Comparison of ENCODE assay signal across 28 mouse cellular contexts in the genomic region with DNA sequence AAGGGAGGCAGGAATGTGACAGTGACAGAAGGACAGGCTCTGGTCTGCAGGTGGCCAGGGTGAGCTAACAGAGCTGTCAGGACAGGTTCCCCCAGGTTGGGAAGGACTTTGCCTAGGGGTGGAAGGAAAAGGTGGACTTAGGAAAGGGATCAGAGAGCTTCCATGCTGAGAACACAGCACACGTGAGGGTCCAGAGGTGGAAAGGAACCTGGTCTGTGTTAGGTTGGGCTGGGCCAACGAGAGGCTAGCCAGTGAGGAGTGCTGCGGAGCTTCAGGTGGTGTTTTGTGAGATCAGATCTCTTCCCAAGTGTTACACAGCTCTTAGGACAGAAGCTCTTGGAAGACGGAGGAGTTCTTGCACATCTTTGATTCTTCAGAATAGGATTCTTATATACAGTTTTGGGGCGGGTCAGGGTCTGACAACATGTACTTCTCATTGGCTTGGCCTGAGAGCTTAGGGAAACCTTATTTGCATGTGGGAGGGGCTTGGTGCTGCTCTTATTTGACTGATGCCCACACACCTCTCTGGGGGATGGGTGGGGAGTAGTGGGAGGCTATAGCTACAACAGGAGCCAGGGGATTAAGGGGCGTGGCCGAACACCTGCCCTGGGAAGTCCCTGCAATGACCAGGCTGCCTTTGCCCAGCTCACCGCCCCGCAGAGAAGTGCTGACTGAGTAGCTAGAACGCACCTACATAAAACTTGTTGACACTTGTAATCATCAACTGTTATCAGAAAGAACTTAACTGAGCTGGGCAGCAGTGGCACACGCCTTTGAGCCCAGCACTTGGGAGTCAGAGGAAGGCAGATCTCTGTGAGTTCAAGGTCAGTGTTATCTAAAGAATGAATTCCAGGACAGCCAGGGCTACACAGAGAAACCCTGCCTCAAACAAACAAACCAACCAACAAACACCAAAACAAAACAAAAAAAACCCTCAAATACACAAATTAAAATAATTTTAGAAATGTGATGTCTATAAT. TPM values are rescaled to one million over a fixed set of nuclear protein-coding genes. Genes with fewer than 3 reads are reported as not detected.
DNase-seq lines count a peak whose midpoint lies in the region; ATAC-seq lines count a peak whose summit lies in the region.
"Had no signal": no experiment of that assay in that cellular context is flagged by ENCODE, and none has a peak within 500 bp of the region (broad histone marks: within the 10 kb centered on the region; RNA-seq: fewer than 3 reads in every experiment).

No protein-coding gene starts in this region.

- DNase-seq in heart, adult 8-10 months (ENCODE audit: low spot score) = no peak
- DNase-seq in liver, embryonic 13.5 days = no peak
- DNase-seq in embryo, embryonic 9.5 days (ENCODE audit: extremely low spot score) = no peak
- DNase-seq in cerebellum, postnatal 4 days (ENCODE audit: low spot score in 2 of 2) = no peak
- DNase-seq: adrenal gland, postnatal 10 days; cerebellum, adult 9-11 months; gastrocnemius, postnatal 36 days; kidney, adult 8-10 months; kidney, postnatal 4 days; right cerebral cortex, adult 18-20 months had no signal

- H3K27ac ChIP-seq in heart, embryonic 12.5 days (ENCODE audit: poor library complexity, severe bottlenecking) = peak overlapping the region; percentile 28
- H3K27ac ChIP-seq in liver, embryonic 13.5 days = no peak overlapping the region
- no peak overlapping the region for H3K27ac ChIP-seq in liver, embryonic 12.5 days
- no peak overlapping the region for H3K27ac ChIP-seq in intestine, embryonic 16.5 days (ENCODE audit: low read length)
- H3K27ac ChIP-seq: embryonic facial prominence, embryonic 13.5 days; hindbrain, embryonic 10.5 days; hindbrain, postnatal 0 days; liver, embryonic 15.5 days; macrophage had no signal

- ATAC-seq in heart, embryonic 12.5 days (ENCODE audit: insufficient number of reproducible peaks, low FRiP score) = 0 out of 2 replicates have a peak, but pooled peaks have one; percentile 42
- ATAC-seq in liver, embryonic 13.5 days (ENCODE audit: low read depth) = 0 out of 2 replicates have a peak, but pooled peaks have one; percentile 12
- ATAC-seq in liver, embryonic 12.5 days = no peak
- peak; percentile 77 for ATAC-seq in intestine, embryonic 16.5 days
- ATAC-seq: activated CD4-positive, CD25-positive, alpha-beta regulatory T cell, adult 4 months; forebrain, embryonic 16.5 days; hindbrain, postnatal 0 days had no signal

- H3K4me1 ChIP-seq in heart, embryonic 12.5 days (replicated peaks) = peaks cover 21% of the 10 kb centered on the region; the same call in 1 of the 2 replicates
- H3K4me1 ChIP-seq in liver, embryonic 13.5 days (replicated peaks) = peaks cover 7% of the 10 kb centered on the region
- H3K4me1 ChIP-seq in liver, embryonic 12.5 days = peaks cover 12% of the 10 kb centered on the region
- H3K4me1 ChIP-seq in intestine, embryonic 16.5 days (ENCODE audit: control insufficient read depth, insufficient read depth, low read length) = no peaks in the 10 kb centered on the region
- H3K4me1 ChIP-seq: embryonic facial prominence, embryonic 13.5 days had no signal

- H3K9me3 ChIP-seq in heart, embryonic 12.5 days (replicated peaks) = no peaks in the 10 kb centered on the region
- no peaks in the 10 kb centered on the region for H3K9me3 ChIP-seq in liver, embryonic 13.5 days (replicated peaks)
- no peaks in the 10 kb centered on the region for H3K9me3 ChIP-seq in liver, embryonic 12.5 days (replicated peaks)
- H3K9me3 ChIP-seq in intestine, embryonic 16.5 days (ENCODE audit: control insufficient read depth, low read length) = no peaks in the 10 kb centered on the region
- H3K9me3 ChIP-seq: embryonic facial prominence, embryonic 13.5 days; hindbrain, embryonic 10.5 days; liver, embryonic 15.5 days had no signal

- H3K27me3 ChIP-seq in heart, embryonic 12.5 days (replicated peaks) = no peaks in the 10 kb centered on the region
- no peaks in the 10 kb centered on the region for H3K27me3 ChIP-seq in liver, embryonic 13.5 days
- H3K27me3 ChIP-seq in liver, embryonic 12.5 days (replicated peaks) = no peaks in the 10 kb centered on the region
- H3K27me3 ChIP-seq in intestine, embryonic 16.5 days (replicated peaks; ENCODE audit: control insufficient read depth, insufficient read depth, low read length) = no peaks in the 10 kb centered on the region
- H3K27me3 ChIP-seq: embryonic facial prominence, embryonic 13.5 days; liver, embryonic 15.5 days had no signal

- WGBS in heart, embryonic 12.5 days = 52% methylated on average over 11 of the region's 11 CpGs
- 61% methylated on average over 11 of the region's 11 CpGs for WGBS in liver, embryonic 13.5 days (ENCODE audit: insufficient replicate concordance)
- WGBS in liver, embryonic 12.5 days (ENCODE audit: insufficient replicate concordance) = 65% methylated on average over 11 of the region's 11 CpGs
- WGBS in intestine, embryonic 16.5 days = 56% methylated on average over 11 of the region's 11 CpGs

- peak overlapping the region; percentile 1; the same call in 1 of the 2 replicates for H3K4me2 ChIP-seq in heart, embryonic 12.5 days
- no peak overlapping the region for H3K4me2 ChIP-seq in liver, embryonic 13.5 days
- no peak overlapping the region for H3K4me2 ChIP-seq in liver, embryonic 12.5 days
- no peak overlapping the region for H3K4me2 ChIP-seq in intestine, embryonic 16.5 days (ENCODE audit: low read depth, low read length)
- H3K4me2 ChIP-seq: embryonic facial prominence, embryonic 13.5 days; liver, embryonic 15.5 days; midbrain, embryonic 11.5 days had no signal

- no peak overlapping the region for H3K9ac ChIP-seq in heart, embryonic 12.5 days
- no peak overlapping the region for H3K9ac ChIP-seq in liver, embryonic 13.5 days
- H3K9ac ChIP-seq in liver, embryonic 12.5 days = no peak overlapping the region
- H3K9ac ChIP-seq in intestine, embryonic 16.5 days (ENCODE audit: low read depth, low read length) = no peak overlapping the region
- H3K9ac ChIP-seq: embryonic facial prominence, embryonic 13.5 days; liver, embryonic 15.5 days had no signal

- peaks cover 19% of the 10 kb centered on the region for H3K36me3 ChIP-seq in heart, embryonic 12.5 days
- H3K36me3 ChIP-seq in liver, embryonic 13.5 days = peaks cover 6% of the 10 kb centered on the region
- peaks cover 15% of the 10 kb centered on the region for H3K36me3 ChIP-seq in liver, embryonic 12.5 days
- H3K36me3 ChIP-seq in intestine, embryonic 16.5 days (ENCODE audit: control insufficient read depth, insufficient read depth, low read length) = no peaks in the 10 kb centered on the region
- H3K36me3 ChIP-seq: liver, embryonic 15.5 days had no signal

- H3K4me3 ChIP-seq in heart, embryonic 12.5 days = no peak overlapping the region
- H3K4me3 ChIP-seq in liver, embryonic 13.5 days (replicated peaks) = no peak overlapping the region
- no peak overlapping the region for H3K4me3 ChIP-seq in liver, embryonic 12.5 days
- H3K4me3 ChIP-seq in intestine, embryonic 16.5 days (ENCODE audit: low read length) = no peak overlapping the region
- H3K4me3 ChIP-seq: embryonic facial prominence, embryonic 13.5 days; hindbrain, embryonic 10.5 days; liver, embryonic 15.5 days had no signal

RNA-seq across cellular contexts. Expression of gene Mccc1, which starts 5.6 kb away (rescaled TPM):
- 50.7 and 54.2 TPM in 2 replicates for polyA plus RNA-seq in heart, embryonic 12.5 days (2016; fragmentation: Nextera tagmentation; extraction: Ambion mirVana)
- 100 to 1,000 TPM in 1 of 4 experiments, 10 to 100 TPM in 3; 92.8 to 107 (median 94.9) TPM for total RNA-seq in heart, adult 8-10 months (2022)
- polyA plus RNA-seq in liver, embryonic 13.5 days (2015; fragmentation: Nextera tagmentation; extraction: Ambion mirVana) = 13.9 and 14.4 TPM in 2 replicates
- 15.3 and 18.2 TPM in 2 replicates for polyA plus RNA-seq in liver, embryonic 12.5 days (2016; fragmentation: Nextera tagmentation; extraction: Ambion mirVana)
- 42.5 and 45.2 TPM in 2 replicates for polyA plus RNA-seq in intestine, embryonic 16.5 days (2015; fragmentation: Nextera tagmentation; extraction: Ambion mirVana)

RNA-seq across cellular contexts. Expression of gene Dcun1d1, which starts 57.6 kb away (rescaled TPM):
- 80.5 and 82.6 TPM in 2 replicates for polyA plus RNA-seq in heart, embryonic 12.5 days (2016; fragmentation: Nextera tagmentation; extraction: Ambion mirVana)
- 10 to 100 TPM; 52.1 to 56.2 (median 54.0) TPM for total RNA-seq in heart, adult 8-10 months (2022)
- 98.7 and 125 TPM in 2 replicates for polyA plus RNA-seq in liver, embryonic 13.5 days (2015; fragmentation: Nextera tagmentation; extraction: Ambion mirVana)
- 92.7 and 96.5 TPM in 2 replicates for polyA plus RNA-seq in liver, embryonic 12.5 days (2016; fragmentation: Nextera tagmentation; extraction: Ambion mirVana)
- polyA plus RNA-seq in intestine, embryonic 16.5 days (2015; fragmentation: Nextera tagmentation; extraction: Ambion mirVana) = 89.9 and 91.3 TPM in 2 replicates

RNA-seq across cellular contexts. Expression of gene Ccdc144b, which starts 58.5 kb away (rescaled TPM):
- 0.06 and 0.10 TPM in 2 replicates for polyA plus RNA-seq in heart, embryonic 12.5 days (2016; fragmentation: Nextera tagmentation; extraction: Ambion mirVana)
- total RNA-seq in heart, adult 8-10 months (2022) = not detected
- not detected in 2 replicates for polyA plus RNA-seq in liver, embryonic 13.5 days (2015; fragmentation: Nextera tagmentation; extraction: Ambion mirVana)
- not detected in 2 replicates for polyA plus RNA-seq in liver, embryonic 12.5 days (2016; fragmentation: Nextera tagmentation; extraction: Ambion mirVana)
- not detected in 2 replicates for polyA plus RNA-seq in intestine, embryonic 16.5 days (2015; fragmentation: Nextera tagmentation; extraction: Ambion mirVana)
- total RNA-seq: gastrocnemius, postnatal 36 days; hindbrain, postnatal 0 days; layer of hippocampus, postnatal 14 days; monocyte, adult 5-6 weeks had no signal
- polyA plus RNA-seq: activated CD4-positive, CD25-positive, alpha-beta regulatory T cell, adult 4 months; brain, embryonic 14.5 days; embryonic facial prominence, embryonic 13.5 days; forebrain, embryonic 16.5 days; hindbrain, embryonic 10.5 days; hindbrain, postnatal 0 days; limb, embryonic 11.5 days; liver, embryonic 15.5 days; lung, embryonic 16.5 days; macrophage; midbrain, embryonic 11.5 days; neural tube, embryonic 11.5 days; small intestine, adult 2 months had no signal
